Mouse (Mus musculus): ENCODE measurements around the gene Lgmn. TPM values are rescaled to one million over a fixed set of nuclear protein-coding genes. Genes with fewer than 3 reads are reported as not detected.

Lgmn gene
- polyA plus RNA-seq, 1 experiment = 132 TPM

DNA sequence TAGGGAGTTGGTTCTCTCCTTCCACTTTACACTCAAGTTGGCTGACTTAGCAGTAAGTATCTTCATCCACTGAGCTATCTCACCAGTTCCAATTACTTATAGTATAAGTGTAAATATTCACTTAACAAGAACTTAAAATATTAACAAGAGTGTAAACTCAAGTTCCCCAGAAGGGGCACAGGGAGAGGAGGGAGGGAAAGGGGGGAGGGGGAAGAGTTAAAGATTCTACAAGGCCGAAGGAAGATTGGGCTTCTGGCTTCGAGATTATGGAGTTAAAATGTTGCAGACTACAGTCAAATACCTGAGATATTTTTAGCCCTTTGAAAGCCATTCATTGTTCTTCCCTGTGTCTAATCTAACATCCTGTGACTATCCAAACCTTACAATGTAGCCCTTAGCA is 15.2 kb downstream of the Lgmn start:
- TF ChIP-seq POLR2A (IDR thresholded peaks at IDR 0.05; ENCODE audit: extremely low read depth, insufficient read depth, low read length) (no peak), CTCF (IDR thresholded peaks at IDR 0.05; ENCODE audit: extremely low read depth, insufficient read depth, low read length) (no peak)
- Histone ChIP-seq H3K4me1 (ENCODE audit: control insufficient read depth, insufficient read depth, low read length) (peaks cover 4% of the 10 kb centered on the region), H3K4me3 (ENCODE audit: insufficient read depth, low read length) (no peak overlapping the region), H3K27ac (ENCODE audit: insufficient read depth, low read length) (no peak overlapping the region)

DNA sequence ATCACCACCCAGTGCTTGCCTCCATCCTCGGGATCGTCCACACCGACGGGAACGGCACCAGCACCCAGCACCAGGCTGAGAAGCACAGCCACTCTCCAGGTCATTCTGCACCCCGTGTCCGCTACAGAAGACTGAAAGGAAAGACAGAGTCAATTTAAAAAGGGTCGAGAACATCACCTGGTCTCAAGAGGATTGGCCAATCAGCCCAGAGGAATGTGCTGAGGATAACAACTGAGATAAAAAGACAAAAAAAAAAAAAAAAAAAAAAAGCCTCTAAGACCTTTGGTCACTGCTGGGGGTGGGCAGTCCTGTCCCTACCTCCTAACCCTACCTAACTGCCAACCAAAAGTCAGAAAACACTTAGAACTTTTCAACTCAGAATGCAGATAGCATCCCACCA is 16.0 kb downstream of the Lgmn start:
- TF ChIP-seq POLR2A (IDR thresholded peaks at IDR 0.05; ENCODE audit: extremely low read depth, insufficient read depth, low read length) (no peak), CTCF (IDR thresholded peaks at IDR 0.05; ENCODE audit: extremely low read depth, insufficient read depth, low read length) (no peak)
- Histone ChIP-seq H3K4me1 (ENCODE audit: control insufficient read depth, insufficient read depth, low read length) (peaks cover 4% of the 10 kb centered on the region), H3K4me3 (ENCODE audit: insufficient read depth, low read length) (no peak overlapping the region), H3K27ac (ENCODE audit: insufficient read depth, low read length) (no peak overlapping the region)

DNA sequence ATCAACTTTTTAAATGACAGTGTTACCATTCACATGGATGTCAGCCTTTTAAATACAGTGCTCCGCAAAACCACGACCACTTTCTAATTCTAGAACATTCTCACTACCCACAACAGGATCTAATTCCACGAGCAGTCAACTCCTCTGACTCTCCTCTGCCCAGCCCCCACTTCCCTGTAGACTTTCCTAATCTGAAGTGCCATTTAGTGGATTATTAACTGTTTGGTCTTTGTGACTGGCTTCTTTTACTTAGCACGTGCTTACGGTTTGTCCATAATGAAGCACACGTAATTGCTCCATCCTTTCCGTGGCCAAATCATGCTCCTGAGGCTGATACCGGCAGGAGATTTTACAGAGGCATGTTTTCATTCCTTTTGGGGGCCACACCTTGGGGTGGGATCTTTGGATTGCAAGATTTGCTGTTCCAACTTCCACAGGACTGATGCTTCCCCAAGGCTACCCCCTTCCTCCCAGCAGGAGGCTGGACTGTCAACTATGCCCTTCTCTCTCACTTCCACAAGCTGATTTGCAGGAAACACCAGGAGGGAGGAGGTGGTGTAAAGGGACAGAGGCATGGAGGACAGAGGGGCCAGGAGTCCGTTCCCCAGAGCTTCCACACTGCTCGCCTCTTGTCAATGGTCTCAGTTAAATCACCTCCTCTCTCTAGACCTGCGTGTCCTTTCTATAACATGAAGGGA is 16.8 kb downstream of the Lgmn start:
- Histone ChIP-seq H3K27ac (ENCODE audit: insufficient read depth, low read length) (no peak overlapping the region), H3K4me3 (ENCODE audit: insufficient read depth, low read length) (no peak overlapping the region), H3K4me1 (ENCODE audit: control insufficient read depth, insufficient read depth, low read length) (peaks cover 4% of the 10 kb centered on the region)
- no peak for TF ChIP-seq POLR2A (IDR thresholded peaks at IDR 0.05; ENCODE audit: extremely low read depth, insufficient read depth, low read length)
- TF ChIP-seq CTCF (IDR thresholded peaks at IDR 0.05; ENCODE audit: extremely low read depth, insufficient read depth, low read length) = no peak

DNA sequence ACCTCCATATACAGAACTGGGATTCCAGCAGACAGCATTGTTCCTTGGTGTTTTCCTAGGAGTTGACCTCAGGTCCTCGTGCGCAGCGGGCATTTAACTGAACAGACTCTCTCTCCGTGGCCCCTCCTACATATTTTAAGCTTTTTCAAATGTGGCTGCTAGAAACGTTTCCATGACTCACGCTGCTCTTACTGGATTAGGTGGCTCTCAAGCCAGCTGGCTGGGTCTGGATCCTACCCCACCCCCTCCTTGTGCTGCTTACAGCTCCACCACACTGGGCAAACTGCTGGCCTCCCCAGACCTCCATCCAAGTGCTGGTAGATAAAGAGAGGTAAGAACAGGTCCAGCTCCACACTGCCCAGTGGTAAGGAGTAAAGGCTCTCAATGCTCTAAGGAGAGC is 17.5 kb downstream of the Lgmn start:
- no peak overlapping the region for H3K4me3 ChIP-seq (ENCODE audit: insufficient read depth, low read length)
- no peak overlapping the region for H3K27ac ChIP-seq (ENCODE audit: insufficient read depth, low read length)
- H3K4me1 ChIP-seq (ENCODE audit: control insufficient read depth, insufficient read depth, low read length) = peaks cover 4% of the 10 kb centered on the region
- TF ChIP-seq POLR2A (IDR thresholded peaks at IDR 0.05; ENCODE audit: extremely low read depth, insufficient read depth, low read length) (no peak), CTCF (IDR thresholded peaks at IDR 0.05; ENCODE audit: extremely low read depth, insufficient read depth, low read length) (no peak)

DNA sequence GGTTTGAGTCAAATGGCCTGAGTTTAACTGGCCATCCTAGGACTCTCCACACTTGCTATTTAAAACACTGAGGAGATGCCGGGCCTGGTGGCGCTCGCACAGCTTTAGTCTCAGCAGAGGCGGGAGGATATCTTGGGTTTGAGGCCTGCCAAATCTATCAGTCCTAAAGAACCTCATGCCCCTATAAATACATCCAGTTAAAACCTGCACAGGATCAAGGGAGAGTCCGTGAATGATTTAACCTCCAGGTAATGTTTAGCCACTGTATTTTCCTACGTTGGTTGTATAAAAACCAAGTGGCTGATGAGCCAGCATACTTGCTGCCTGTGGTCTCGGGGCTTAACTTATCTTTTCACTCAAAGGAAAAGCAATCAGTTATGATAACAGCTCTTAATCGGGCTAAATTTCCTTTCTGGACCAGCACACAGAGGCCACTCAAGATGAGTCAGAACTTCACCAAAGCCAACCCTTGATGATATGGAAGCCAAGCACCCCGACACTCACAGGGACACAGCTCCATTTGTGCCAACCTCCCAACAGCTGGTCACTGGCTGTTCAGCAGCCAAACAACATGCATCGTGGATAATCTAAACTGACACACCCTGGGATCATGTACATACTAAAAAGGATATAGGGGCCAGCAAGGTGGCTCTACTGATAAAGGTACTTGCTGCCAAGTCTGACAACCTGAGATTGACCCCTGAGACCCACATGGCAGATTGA is 19.3 kb downstream of the Lgmn start:
- Histone ChIP-seq H3K4me3 (ENCODE audit: insufficient read depth, low read length) (no peak overlapping the region), H3K4me1 (ENCODE audit: control insufficient read depth, insufficient read depth, low read length) (peaks cover 12% of the 10 kb centered on the region), H3K27ac (ENCODE audit: insufficient read depth, low read length) (peak overlapping the region; percentile 78)
- TF ChIP-seq CTCF (IDR thresholded peaks at IDR 0.05; ENCODE audit: extremely low read depth, insufficient read depth, low read length) (no peak), POLR2A (IDR thresholded peaks at IDR 0.05; ENCODE audit: extremely low read depth, insufficient read depth, low read length) (no peak)

DNA sequence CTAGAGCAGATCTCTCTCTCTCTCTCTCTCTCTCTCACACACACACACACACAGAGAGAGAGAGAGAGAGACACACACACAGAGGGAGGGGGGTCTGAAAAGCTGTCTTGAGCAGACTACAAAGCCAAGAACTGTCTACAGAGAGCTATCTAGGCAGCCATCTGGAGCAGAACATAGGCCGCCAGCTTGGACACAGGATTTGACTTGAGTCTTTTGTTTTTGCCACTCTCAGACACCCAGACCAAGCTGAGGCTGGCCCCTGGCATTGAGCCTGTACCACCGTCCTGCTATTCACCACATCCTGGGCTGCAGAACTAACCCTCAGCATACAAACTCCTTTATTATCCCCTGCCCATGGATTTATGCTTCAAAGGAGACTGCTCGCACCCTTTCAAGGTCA is 20.1 kb downstream of the Lgmn start:
- TF ChIP-seq POLR2A (IDR thresholded peaks at IDR 0.05; ENCODE audit: extremely low read depth, insufficient read depth, low read length) (no peak), CTCF (IDR thresholded peaks at IDR 0.05; ENCODE audit: extremely low read depth, insufficient read depth, low read length) (no peak)
- peak overlapping the region; percentile 78 for H3K27ac ChIP-seq (ENCODE audit: insufficient read depth, low read length)
- peaks cover 16% of the 10 kb centered on the region for H3K4me1 ChIP-seq (ENCODE audit: control insufficient read depth, insufficient read depth, low read length)
- H3K4me3 ChIP-seq (ENCODE audit: insufficient read depth, low read length) = no peak overlapping the region

DNA sequence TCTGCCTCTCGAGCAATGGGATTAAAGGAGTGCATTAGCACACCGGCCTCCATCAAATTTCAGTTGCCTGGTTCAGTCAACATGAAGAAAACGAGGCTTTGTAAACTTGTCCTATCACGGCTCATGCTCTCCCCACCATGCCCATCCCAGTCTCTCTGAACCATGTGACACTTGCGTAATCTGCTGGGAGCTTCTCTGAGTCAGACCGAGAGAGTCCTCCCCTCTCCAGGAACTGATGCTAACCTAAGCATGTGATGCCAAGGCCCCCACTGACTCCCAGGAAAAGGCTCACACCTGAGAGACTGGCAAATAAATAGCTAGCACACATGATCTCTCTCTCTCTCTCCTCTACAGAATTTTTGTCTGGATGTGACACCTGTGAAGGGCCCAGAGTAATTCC is 21.9 kb downstream of the Lgmn start:
- H3K27ac ChIP-seq (ENCODE audit: insufficient read depth, low read length) = no peak overlapping the region
- H3K4me1 ChIP-seq (ENCODE audit: control insufficient read depth, insufficient read depth, low read length) = peaks cover 16% of the 10 kb centered on the region
- no peak overlapping the region for H3K4me3 ChIP-seq (ENCODE audit: insufficient read depth, low read length)
- TF ChIP-seq POLR2A (IDR thresholded peaks at IDR 0.05; ENCODE audit: extremely low read depth, insufficient read depth, low read length) = no peak
- TF ChIP-seq CTCF (IDR thresholded peaks at IDR 0.05; ENCODE audit: extremely low read depth, insufficient read depth, low read length) = no peak

DNA sequence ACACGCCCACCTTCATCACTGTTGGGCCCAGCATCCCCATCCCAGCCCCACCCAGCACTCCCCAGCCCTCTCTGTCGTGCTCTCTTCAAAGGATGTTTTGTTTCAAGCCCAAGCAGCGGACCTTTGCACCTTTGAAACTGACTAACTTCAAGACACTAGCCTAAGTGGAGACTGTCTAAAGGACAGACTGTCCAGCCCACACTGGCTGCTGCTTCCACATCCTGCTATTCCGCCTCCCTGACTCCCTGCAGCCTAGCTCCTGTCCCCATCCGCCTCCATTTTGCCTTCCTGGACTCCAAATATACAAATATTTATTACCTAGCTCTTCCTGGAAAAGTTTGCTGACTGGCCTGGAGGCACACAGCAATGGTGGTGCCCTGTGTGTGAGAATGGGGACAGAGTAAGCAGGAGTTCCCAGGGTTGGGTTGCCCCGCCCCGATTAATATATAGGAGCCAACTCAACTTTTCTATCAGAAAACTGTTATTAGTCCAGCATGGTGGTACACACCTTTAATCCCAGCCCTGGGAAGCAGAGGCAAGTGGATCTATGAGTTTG is 22.6 kb downstream of the Lgmn start:
- Histone ChIP-seq H3K4me1 (ENCODE audit: control insufficient read depth, insufficient read depth, low read length) (peaks cover 16% of the 10 kb centered on the region), H3K4me3 (ENCODE audit: insufficient read depth, low read length) (no peak overlapping the region), H3K27ac (ENCODE audit: insufficient read depth, low read length) (peak overlapping the region; percentile 18; the same call in 1 of the 2 replicates)
- no peak for TF ChIP-seq POLR2A (IDR thresholded peaks at IDR 0.05; ENCODE audit: extremely low read depth, insufficient read depth, low read length)
- no peak for TF ChIP-seq CTCF (IDR thresholded peaks at IDR 0.05; ENCODE audit: extremely low read depth, insufficient read depth, low read length)

DNA sequence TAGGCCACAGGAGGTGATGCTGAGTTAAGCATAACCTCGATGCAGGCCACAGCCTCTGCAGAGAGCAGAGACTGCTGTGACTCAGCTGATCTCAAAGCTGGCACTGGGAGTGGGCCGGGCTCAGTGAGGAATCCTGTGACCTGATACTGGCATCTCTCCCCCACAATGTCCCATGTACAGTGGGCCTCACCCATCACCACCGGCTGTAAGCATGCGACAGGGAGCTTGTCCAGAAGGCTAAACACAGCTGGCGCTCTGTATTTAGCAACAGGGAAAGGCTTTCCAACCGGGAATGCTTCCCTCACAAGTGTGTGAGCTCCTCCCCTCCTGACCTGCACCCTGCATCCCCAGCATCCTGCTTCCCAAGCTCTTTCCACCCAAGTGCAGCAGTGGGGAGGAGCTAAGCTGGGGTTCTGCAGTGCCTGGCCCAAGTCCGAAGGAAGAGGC is 23.2 kb downstream of the Lgmn start:
- H3K4me1 ChIP-seq (ENCODE audit: control insufficient read depth, insufficient read depth, low read length) = peaks cover 16% of the 10 kb centered on the region
- TF ChIP-seq CTCF (IDR thresholded peaks at IDR 0.05; ENCODE audit: extremely low read depth, insufficient read depth, low read length) (no peak), POLR2A (IDR thresholded peaks at IDR 0.05; ENCODE audit: extremely low read depth, insufficient read depth, low read length) (no peak)
- peak overlapping the region; percentile 0; the same call in 1 of the 2 replicates for H3K27ac ChIP-seq (ENCODE audit: insufficient read depth, low read length)
- no peak overlapping the region for H3K4me3 ChIP-seq (ENCODE audit: insufficient read depth, low read length)

Data from cortical plate, adult 2 months (tissue).